Mouse (Mus musculus): ENCODE results near the gene Fhod1.

The Fhod1 gene

DNA sequence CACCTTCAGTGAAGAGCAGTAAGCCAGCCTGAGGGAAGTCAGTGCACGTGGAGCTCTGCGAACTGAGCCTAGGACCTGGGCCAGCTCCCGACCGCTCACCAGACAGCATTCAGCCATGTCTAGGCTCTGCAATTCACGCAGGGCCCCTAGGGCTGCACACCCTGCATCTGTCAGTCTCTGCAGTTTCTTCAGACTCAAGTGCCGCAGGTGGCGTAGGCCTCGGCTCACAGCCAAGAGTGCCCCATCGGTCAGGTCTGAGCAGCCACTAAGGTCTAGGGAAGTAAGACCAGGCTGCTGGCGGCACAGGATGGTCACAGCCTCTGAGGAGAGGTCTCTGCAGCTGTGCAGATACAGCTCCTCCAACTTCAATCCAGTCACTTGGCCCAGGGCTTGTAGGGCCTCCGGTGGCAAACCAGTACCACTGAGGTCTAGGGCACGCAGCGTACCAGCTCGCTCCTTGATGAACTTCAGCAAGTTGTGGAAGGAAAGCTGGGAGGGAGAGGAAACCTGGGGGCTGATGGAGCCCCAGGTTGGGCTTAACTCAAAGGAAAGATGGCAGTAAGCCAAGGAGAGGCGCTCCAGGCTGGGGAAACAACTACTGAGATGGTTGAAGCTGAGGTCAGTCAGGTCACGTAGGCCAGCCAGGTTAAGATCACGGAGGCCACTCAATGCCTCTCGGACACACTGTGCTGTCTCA lies 32.5 kb downstream of the Fhod1 start:
- no peak for DNase-seq (ENCODE audit: low spot score)

DNA sequence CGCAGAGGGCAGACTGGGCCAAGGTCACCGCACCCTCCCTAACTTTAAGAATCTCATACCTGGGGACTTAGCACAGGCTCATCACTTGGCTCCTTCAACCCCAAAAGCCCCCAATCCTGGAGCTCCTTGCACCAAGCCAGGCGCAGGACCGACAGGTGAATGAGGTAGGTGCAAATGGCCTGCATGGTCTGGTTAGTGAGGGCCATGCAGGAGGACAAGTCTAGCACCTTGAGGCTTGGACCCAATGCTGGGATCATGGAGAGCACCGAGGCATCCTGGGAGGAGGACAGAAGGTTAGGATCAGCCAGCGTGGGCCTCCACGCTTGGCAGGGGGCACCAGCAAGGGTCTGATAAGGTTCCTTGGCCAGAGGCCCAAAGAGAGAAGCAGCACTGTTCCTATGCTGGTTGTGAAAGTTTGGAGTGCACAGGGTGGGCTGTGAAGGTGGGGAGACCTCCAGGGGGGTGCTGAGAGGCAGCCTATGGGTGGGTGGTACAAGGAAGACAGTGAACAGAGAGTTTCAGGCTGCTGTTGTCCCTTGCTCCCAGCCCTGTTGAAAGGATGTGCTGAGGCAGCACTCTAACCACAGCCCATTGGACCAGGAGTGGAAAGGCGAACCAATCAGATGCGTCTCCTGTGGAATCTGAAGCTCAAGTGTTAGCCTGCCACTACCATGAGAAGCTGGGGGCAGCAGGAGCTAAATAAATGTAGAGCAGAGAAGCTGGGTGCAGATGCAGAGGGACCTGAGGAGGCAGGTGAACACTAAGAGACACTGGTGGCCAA lies 33.9 kb downstream of the Fhod1 start:
- DNase-seq (ENCODE audit: low spot score) = no peak

DNA sequence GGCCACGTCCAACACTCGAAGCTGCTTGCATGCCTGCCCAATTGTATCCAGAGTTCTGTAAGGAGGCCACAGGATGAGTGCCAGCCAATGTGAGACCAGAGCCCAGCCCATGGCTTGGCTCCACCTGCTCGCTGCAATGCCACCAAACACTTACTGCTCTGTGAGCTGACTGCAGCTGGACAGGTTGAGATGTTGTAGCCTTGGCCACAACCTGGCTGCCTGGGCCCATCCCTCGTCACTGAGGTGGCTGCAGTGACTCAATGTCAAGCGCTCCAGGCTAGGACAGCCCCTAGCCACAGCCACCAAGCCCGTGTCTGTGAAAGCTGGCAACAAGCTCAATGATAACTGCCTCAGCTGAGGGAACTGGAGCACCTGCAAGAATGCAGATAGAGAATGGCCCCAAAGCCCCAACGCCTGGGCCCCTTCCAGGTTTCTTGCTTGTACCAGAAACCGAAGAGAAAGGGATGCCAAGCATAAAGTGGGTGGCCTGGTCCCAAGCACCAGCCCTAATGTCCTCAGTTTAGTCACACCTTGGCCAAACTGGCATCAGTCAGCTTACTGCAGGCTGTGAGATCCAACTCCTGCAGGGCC lies 34.8 kb downstream of the Fhod1 start:
- DNase-seq (ENCODE audit: low spot score) = peak; percentile 3

DNA sequence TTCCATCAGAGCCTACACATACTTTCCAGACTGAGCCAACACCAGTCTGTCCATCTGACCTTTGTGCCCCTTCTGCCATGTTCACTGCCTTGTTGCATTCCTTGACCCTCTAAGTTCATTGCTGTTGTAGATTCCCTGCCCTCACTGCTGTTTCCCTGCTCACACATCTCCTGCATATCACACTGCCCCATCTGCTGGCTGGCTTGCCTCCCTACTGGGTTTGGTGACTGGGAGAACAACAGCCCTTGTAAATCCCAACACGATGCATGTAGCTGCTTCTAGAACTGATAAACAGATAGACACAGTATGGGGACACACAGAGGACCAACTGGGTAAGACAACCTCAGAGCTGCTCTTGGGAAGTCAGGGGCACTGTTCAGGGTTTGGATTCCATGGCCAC lies 36.0 kb downstream of the Fhod1 start:
- no peak for DNase-seq (ENCODE audit: low spot score)

DNA sequence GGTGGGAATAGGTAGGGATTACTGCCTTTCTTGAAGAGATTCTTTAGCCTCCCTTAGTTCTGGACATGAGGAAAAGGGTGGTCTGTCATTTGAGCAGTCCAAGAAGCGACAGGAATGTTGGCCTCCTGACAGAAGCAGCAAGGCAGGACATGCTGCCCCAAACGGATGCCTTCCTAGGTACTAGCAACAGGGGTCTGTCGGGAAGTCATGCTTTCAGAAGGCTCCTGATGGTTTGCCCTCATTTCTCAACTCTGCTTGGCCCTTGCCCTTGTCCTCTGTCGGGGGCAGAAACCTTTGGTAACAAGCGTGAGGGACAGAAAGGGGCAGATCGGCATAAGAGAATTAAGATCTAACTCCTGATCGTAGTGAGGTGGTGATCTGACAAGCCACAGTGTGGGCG lies 37.6 kb downstream of the Fhod1 start:
- no peak for DNase-seq (ENCODE audit: low spot score)

DNA sequence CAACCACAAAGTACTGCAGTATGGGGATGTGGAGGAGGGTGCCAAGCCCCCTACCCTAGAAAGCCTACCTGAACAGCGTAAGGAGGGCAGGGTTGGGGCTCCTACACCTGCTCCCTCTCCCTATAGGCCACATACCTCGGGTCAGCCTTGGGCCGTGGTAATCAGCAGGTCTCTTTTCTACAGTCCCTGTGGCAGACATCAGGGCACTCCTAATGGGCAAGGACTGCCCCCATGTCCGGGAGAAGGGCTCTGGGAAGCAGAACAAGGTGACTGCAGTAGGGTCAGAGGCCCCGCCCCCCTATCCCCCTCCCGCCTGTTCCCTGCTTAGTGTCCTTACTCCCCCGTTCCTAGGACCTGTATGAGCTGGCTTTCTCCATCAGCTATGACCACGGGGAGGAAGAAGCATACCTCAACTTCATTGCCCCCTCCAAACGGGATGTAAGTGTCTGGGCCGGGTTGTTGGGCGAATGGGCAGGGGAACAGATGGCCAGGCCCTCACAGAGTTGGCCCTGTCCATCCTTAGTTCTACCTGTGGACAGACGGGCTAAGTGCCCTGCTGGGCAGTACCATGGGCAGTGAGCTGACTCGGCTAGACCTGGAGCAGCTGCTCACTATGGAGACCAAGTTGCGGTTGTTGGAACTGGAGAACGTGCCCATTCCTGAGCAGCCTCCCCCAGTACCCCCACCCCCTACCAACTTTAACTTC lies 38.5 kb downstream of the Fhod1 start:
- no peak for DNase-seq (ENCODE audit: low spot score)

DNA sequence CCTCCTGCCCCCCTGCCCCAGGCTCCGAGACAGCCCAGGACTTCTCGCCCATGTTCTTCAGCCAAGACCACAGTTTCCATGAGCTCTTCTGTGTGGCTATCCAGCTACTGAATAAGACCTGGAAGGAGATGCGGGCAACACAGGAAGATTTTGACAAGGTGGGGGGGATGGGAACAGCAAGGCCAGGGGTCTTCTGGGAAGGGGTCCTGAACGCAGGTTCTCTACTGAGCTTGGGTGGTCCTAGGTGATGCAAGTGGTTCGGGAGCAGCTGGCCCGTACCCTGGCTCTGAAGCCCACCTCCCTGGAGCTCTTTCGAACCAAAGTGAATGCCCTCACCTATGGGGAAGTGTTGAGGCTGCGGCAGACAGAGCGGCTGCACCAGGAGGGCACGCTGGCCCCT lies 39.3 kb downstream of the Fhod1 start:
- no peak for DNase-seq (ENCODE audit: low spot score)

DNA sequence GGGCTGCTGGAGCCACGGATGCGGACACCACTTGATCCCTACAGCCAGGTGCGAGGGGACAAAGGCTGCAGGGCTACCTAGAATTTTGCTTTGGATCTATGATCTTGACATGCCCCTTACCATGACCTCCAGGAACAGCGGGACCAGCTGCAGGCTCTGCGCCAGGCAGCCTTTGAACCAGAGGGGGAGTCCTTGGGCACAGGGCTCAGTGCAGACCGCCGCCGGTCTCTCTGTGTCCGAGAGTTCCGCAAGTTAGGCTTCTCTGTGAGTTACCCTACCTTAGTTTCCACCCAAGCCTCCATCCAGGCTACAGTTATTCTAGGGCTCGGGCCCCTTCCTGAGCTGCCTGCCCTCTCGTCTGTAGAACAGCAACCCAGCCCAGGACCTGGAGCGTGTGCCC lies 40.1 kb downstream of the Fhod1 start:
- DNase-seq (ENCODE audit: low spot score) = peak; percentile 7

DNA sequence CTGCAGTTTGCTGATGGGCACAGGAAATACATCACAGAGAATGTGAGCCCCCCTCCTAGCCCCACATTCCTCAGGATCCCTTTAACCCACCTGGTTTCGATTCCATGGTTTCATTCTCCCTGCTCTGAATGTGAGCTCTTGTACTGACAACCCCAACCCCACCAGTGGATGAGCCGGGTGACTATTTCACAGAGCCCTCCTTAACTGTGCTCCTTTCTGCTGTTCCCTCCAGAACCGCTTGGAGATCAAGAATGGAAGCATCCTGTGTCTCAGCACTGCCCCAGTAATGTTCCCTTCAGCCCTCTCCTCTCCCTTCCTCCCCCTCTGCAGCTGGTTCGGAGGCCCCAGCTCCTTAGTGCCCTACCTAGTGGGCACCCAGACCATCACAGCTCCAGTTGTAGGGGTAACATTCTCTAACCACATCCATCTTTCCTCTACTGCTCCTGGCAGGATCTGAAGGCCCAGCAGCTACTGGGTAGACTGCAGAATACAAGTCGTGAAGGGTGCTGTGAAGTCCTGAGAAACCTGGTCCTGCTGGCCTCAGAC lies 41.5 kb downstream of the Fhod1 start:
- no peak for DNase-seq (ENCODE audit: low spot score)

DNA sequence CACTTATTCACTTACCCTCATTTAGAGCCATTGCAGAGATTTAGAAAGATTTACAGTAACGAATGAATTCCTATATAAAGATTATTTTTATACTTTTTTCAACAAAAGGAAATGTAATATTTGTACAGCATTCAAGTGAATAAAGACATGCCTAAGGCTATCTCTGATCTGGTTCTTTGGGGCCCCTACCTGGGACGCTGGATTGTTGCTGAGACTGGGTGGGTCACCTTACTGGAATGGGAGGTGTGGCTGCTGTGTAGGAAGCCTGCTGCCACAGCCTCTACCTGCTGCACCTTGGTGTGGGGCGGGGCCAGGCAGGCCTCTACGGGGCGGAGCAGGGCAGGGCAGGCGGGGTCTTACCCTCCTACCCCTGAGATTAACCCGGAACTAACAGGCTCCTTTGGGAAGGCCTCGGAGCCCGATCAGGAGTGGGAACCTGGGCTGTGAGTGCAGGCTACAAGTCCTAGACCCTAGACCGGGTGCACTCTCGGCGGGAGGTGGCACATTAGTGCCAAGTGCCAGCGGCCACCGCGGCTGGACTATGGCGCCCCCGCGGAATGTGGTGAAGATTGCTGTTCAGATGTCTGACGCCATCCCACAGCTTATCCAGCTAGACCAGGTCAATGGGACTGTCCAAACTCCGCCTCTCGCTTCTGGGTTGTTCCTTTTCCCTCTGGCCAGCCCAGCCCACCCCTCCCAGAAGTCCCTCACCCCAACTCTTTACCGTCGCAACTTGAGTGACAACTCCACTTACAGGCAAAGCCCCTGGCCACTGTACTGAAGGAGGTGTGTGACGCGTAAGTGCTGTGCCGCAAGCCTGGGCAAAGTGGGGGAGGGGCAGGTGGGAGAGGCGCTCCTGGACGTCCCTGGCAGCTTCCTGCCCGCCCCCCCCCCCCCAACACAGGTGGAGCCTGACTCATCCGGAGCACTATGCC lies 42.3 kb downstream of the Fhod1 start, which contains the start of gene Elmo3:
Gene Elmo3, plus strand, starts transcription at position 391 of the 935 bp plus-strand sequence.
- peak; percentile 68 for DNase-seq (ENCODE audit: low spot score)

DNA sequence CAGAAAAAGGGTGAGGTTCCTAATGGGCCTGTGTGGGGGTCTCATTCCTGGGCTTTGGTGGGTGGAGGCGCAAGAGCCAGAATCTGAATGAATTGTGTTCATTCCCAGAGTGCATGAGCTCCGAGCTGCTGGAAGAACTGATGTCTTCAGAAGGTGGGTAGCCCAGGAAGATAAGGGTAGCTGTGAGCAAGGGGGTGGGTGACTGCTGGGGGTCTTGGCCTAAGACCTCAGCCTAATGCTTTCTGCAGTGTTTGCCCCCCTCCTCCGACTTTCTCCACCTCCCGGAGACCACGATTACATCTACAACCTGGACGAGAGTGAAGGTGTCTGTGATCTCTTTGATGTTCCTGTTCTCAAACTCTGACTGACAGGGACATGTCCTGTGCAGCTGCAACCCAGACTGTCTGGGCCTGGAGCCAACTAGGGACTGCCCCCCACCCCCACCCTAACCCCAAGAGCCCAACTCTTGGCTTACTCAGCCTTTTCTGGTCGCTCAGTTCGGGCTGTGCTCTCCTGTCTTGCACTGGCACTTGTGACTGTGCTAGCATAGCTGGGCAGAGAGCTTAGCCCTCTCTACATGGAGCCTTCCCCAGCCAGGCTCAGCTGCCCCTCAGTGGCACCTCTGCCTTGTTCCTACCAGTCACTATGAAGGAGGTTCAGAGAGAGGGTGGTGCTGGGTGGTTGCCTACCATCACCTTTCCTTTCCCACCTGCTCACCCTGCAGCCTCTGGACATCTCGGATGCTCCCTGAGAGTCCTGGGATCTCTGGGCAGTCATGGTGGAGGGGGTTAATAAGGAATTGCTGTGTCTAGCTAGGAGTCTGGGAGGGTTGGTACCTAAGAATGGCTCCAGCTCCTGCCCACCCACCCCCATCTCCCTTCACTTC lies 43.2 kb downstream of the Fhod1 start:
- no peak for DNase-seq (ENCODE audit: low spot score)

DNA sequence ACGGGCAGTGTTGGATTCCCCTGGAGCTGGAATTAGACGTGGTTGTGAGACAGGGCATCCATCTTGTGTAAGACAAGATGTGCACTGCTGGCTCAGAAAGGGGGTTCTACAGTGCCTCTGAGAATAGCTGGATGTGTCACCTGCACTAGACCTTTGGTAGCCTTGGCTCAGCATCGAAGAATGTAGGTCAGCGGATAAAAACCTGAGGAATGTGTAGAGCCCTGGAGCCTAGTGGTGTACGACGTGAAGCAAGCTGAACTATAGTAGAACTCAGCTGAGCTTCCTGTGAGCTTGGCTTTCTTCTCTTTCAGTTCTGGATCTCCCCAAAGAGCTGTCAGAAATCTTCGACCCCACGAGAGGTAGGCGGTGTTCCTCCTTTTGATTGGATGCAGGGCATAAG lies 43.9 kb downstream of the Fhod1 start:
- DNase-seq (ENCODE audit: low spot score) = no peak

DNA sequence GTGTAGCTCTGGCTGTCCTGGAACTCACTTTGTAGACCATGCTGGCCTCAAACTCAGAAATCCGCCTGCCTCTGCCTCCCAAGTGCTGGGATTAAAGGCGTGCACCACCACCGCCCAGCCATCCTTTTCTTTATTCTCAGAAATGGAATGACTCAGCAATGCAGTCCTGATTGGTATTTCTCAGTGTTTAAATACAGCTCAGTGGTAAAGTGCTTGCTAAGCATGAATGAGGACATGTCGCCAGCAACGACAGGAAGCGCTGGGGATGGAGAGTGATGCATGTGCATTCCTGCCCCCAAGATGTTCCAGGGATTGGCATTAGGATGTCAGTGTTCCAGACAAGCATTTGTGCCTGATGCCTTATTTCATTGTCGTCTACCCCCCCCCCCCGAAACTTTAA lies 44.4 kb downstream of the Fhod1 start:
- DNase-seq (ENCODE audit: low spot score) = no peak

DNA sequence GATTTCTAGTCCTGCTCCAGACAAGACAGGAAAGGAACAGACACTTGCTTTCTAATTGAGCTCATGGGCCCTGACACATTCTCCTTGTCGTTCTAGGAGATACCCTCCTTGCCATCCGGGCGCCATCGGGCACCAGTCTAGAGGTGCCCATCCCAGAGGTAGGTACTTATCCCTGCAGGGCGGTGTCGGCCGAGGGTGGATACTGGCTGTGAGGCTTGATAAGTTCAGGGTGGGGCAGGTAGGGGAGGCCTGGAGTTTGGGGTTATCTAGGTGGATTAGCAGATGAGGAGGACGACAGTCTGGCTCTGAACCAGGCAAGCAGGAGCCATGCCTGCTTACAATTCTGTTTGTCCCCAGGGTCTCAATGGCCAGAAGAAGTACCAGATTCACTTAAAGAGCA lies 47.8 kb downstream of the Fhod1 start:
- no peak for DNase-seq (ENCODE audit: low spot score)

DNA sequence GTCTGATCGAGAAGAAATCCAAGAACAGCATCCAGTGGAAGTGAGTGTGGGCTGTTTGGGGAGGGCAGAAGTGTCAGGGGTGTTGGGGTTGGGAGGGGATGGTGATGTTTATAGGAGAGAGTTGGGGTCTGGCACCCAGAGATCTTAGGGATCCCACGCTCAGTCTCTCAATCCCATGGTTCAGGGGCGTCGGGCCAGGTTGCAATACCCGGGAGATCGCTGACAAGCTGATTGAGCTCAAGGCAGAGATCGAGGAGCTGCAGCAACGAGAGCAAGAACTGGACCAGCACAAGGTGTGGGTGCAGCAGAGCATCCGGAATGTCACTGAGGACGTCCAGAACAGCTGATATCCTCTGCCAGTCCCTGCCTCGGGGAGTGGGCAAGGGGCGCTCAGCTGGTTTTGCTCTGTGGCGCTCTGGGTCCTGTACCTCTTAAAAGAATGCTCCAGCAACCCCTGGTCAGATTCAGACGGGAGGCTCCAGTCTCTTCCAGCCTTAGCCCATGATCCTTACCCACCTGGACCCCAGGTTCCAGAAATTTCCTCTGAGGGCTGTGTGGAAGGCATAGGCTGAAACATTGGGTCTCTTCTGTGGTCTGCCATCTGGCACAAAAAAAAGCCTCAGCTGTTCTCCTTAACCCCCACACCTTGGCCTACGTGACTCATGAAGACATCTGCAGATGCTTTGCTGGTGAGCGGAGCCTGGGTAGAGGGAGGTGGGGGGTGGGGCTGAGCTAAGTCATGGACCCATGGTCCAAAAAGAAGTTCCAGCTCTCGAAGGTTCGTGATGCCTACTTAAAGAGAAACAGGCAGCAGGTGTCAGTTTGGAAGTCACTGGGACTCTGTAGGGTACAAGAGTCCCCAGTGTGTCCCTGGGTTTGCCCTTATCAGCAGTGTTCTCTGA lies 49.2 kb downstream of the Fhod1 start:
- no peak for DNase-seq (ENCODE audit: low spot score)

DNA sequence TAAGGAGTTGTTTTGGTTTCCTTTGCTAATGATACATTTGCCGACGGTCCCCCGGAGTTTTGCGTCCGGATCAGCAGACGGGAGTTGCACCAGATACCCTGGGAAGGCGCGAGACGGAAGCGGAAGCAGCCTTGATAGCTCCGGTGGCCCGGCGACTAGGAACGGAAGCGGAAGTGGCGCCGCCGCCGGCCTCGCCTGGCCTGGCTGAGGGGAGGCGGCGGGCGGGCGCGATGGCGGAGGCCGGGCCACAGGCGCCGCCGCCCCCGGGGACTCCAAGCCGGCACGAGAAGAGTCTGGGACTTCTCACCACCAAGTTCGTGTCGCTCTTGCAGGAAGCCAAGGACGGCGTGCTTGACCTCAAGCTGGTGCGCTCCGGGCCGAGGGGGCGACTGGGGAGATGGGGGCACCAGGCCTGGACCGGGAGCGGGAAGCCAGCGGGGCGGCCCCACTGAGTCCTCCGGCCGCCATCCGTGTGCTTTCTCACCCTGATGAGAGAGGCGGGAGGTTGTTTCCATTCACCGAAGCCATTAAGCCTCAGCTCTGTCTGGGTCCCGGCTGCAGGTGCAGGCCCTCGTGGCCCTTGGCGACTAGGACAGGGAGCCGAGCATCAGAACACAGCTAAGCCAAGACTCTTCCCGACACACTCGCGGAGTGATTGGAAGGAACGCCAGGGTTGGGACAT lies 50.1 kb downstream of the Fhod1 start, which contains the start of gene E2f4:
Gene E2f4, plus strand, starts transcription at position 153 of the 682 bp plus-strand sequence.
- DNase-seq (ENCODE audit: low spot score) = peak; percentile 89

DNA sequence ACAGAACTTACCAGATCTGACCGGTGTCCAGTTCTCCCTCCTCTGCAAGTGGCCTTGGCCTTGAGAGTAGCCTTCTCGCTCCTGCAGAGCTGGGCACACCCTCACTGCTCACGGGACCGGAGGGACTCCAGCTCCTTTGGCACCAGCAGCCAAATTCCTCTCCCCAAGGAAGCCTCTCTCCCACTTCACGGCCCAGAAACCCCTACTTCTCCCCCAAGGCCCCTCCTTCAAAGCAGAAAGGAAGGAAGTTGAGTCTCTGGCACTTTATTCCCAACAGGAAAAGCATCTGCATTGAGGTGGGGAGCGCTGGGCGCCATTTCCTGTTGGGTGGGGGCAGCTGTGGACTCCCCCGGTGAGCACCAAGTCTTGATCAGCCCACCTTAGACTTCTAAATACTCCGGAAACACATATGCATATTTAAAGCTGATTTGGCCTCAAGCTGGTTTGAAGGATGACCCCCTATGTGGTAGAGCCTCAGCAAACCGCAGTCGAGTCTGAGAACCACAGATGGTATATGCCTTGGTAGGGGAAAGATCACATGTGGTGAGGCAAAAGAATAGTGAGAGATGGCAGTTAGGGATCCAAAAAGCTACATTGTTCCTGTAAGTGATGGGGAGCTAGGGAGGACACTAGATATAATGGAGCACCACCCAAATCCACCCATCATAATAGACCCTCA lies 51.7 kb downstream of the Fhod1 start, which contains the start of gene Exoc3l:
Gene Exoc3l, minus strand, starts transcription at position 207 of the 679 bp plus-strand sequence.
- peak; percentile 51 for DNase-seq (ENCODE audit: low spot score)

DNA sequence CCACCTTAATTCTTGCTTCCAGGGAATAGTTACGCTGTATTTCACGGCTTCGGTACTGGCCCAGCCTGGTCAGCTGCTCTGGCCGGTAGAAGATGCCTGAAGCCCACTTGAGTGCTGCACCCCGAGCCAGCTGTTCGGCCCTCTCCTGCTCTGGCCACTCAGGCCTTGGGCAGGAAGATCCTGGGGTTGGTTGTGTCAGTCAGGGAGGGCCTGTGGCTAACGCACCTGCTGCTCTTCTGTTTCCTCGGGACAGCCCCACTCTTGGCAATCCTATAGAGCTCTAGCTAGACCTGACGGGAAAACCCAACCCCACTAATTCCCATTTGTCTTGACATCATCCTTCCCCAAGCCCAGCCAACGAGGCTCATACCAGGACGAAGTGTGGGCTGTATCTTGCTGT lies 52.5 kb downstream of the Fhod1 start:
- DNase-seq (ENCODE audit: low spot score) = no peak

Data from ovary, postnatal 36 days (tissue).